Mouse (Mus musculus) heart, embryonic 12.5 days (tissue): ENCODE results near the gene Lrrc3c. TPM values are rescaled to one million over a fixed set of nuclear protein-coding genes. Genes with fewer than 3 reads are reported as not detected.

Experiments
- ATAC-seq: fragments of 200-750 bp; cut with Nextera tagmentation; 2 replicates; pipeline ENCODE4 v1.8.0; 2017; ENCODE audit warnings: moderate TSS enrichment, moderate library complexity; ENCODE audit not compliant: insufficient number of reproducible peaks, low FRiP score
- H3K27ac ChIP-seq: fragments of 300-500 bp; sonication (generic); 2 replicates; pipeline ENCODE4 v1.5.1; 2016; ENCODE audit warnings: mild to moderate bottlenecking, moderate library complexity; ENCODE audit not compliant: poor library complexity, severe bottlenecking
- H3K27me3 ChIP-seq: fragments of 300-500 bp; sonication (generic); replicated peaks from 2 replicates; pipeline ENCODE4 v1.6.1; 2016; ENCODE audit warnings: mild to moderate bottlenecking, moderate library complexity
- H3K36me3 ChIP-seq: fragments of 300-500 bp; sonication (generic); 2 replicates; pipeline ENCODE4 v1.6.1; 2016; ENCODE audit warnings: mild to moderate bottlenecking, moderate library complexity
- H3K4me1 ChIP-seq: fragments of 300-500 bp; sonication (generic); replicated peaks from 2 replicates; pipeline ENCODE4 v1.6.1; 2016; ENCODE audit warnings: mild to moderate bottlenecking
- H3K4me2 ChIP-seq: fragments of 300-500 bp; sonication (generic); 2 replicates; pipeline ENCODE4 v1.6.1; 2016; ENCODE audit warnings: mild to moderate bottlenecking, moderate library complexity
- H3K4me3 ChIP-seq: fragments of 300-500 bp; sonication (generic); 2 replicates; pipeline ENCODE4 v1.5.1; 2016; ENCODE audit warnings: mild to moderate bottlenecking
- H3K9ac ChIP-seq: fragments of 300-500 bp; sonication (generic); 2 replicates; pipeline ENCODE4 v1.6.1; 2016; ENCODE audit warnings: mild to moderate bottlenecking, moderate library complexity
- H3K9me3 ChIP-seq: fragments of 300-500 bp; sonication (generic); replicated peaks from 2 replicates; pipeline ENCODE4 v1.6.1; 2016; ENCODE audit warnings: mild to moderate bottlenecking, moderate library complexity
- WGBS: fragments of 180-500 bp; shearing (Covaris S2); methylation state at CpG from one replicate; pipeline ENCODE4 v1.1.7; 2016; 5-methylcytosine and 5-hydroxymethylcytosine counted together
- polyA plus RNA-seq: library from polyadenylated mRNA; unstranded; fragments of >200 nt; fragmentation: Nextera tagmentation; extraction: Ambion mirVana; gene quantifications from 2 replicates; pipeline ENCODE4 v1.2.1, GENCODE M21; 2016

Gene Lrrc3c
- polyA plus RNA-seq, 1 experiment from 2014 or later: not detected

DNA sequence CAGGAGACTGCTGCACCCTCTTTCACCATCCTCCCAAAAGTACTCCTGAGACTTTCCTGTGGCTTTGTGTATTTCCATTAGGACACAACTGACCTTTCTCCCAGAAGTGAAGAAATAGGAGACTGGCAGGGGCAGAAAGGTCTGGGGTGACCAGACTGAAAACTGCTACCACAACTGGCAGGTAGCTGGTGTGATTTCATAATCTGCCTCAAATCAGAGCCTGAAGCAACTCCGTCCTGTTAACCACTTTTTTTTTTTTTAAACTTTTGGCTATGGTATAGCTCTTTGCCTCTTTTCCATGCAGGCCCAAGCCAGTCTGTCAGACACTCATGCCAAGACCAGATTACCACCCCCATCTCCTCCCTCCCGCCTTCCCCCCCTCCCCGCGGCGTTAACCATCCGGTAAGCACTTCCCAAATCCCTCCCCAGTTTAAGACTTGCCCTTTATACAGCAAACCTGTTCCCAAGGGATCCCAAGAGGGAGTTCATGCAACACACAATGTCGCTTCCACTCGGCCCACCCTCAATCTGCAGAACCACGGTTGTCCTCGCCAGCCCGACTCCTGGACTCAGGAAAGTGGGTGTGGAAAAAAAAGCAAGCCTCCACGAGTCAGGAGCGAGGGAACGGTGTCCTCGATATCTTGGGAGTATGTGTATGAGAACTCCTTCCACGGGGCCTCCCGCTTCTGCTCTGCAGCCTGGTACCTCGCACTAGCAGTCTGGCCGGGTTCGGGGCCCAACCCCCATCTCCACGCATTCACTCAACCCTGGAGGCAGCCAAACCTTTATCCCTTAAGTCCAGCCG, 11.8 kb upstream of the Lrrc3c start:
- peak overlapping the region; percentile 94 for H3K4me3 ChIP-seq
- H3K9ac ChIP-seq: peak overlapping the region; percentile 95
- peaks cover 28% of the 10 kb centered on the region for H3K36me3 ChIP-seq
- 1% methylated on average over 22 of the region's 22 CpGs for WGBS
- ATAC-seq: no peak
- H3K4me2 ChIP-seq: peak overlapping the region; percentile 88
- no peaks in the 10 kb centered on the region for H3K27me3 ChIP-seq
- no peaks in the 10 kb centered on the region for H3K9me3 ChIP-seq
- peak overlapping the region; percentile 99 for H3K27ac ChIP-seq
- H3K4me1 ChIP-seq: peaks cover 79% of the 10 kb centered on the region

- H3K27me3 ChIP-seq: no peaks in the 10 kb centered on the region
- peak; percentile 91 for ATAC-seq
- under 1% methylated on average over 49 of the region's 49 CpGs for WGBS
Measured at GRCm38 (mm10) chr11:98586892-98587563, 11.1 kb upstream of the Lrrc3c start, which contains the start of gene Ormdl3. Gene Ormdl3 (minus strand): TSS chr11:98587368.

GRCm38 (mm10) chr11:98587684-98588546, 10.2 kb upstream of the Lrrc3c start:
- peak; percentile 75 for ATAC-seq
- peak overlapping the region; percentile 95; the same call in 1 of the 2 replicates for H3K9ac ChIP-seq
- 6% methylated on average over 20 of the region's 20 CpGs for WGBS
- peaks cover 73% of the 10 kb centered on the region for H3K4me1 ChIP-seq
- peak overlapping the region; percentile 99 for H3K27ac ChIP-seq
- H3K27me3 ChIP-seq: no peaks in the 10 kb centered on the region
- no peaks in the 10 kb centered on the region for H3K9me3 ChIP-seq
- peaks cover 12% of the 10 kb centered on the region for H3K36me3 ChIP-seq
- peak overlapping the region; percentile 94 for H3K4me3 ChIP-seq
- H3K4me2 ChIP-seq: peak overlapping the region; percentile 88

More at GRCm38 (mm10) chr11:98586892-98587563, 11.1 kb upstream of the Lrrc3c start, which contains the start of gene Ormdl3:
- Histone ChIP-seq H3K4me2 (peak within 1 kb of the TSS; percentile 88), H3K4me3 (peak within 1 kb of the TSS; percentile 94), H3K9me3 (no peaks in the 10 kb centered on the region), H3K27ac (peak within 1 kb of the TSS; percentile 99), H3K36me3 (peaks cover 21% of the 10 kb centered on the region), H3K9ac (peak within 1 kb of the TSS; percentile 95), H3K4me1 (peaks cover 75% of the 10 kb centered on the region)

GRCm38 (mm10) chr11:98588833-98589281, 9.2 kb upstream of the Lrrc3c start:
- Histone ChIP-seq H3K4me2 (peak overlapping the region; percentile 88), H3K9ac (no peak overlapping the region), H3K4me1 (peaks cover 63% of the 10 kb centered on the region), H3K4me3 (no peak overlapping the region), H3K27ac (peak overlapping the region; percentile 99), H3K27me3 (no peaks in the 10 kb centered on the region), H3K9me3 (no peaks in the 10 kb centered on the region), H3K36me3 (peaks cover 3% of the 10 kb centered on the region; the same call in 1 of the 2 replicates)
- 32% methylated on average over 6 of the region's 6 CpGs for WGBS
- ATAC-seq: no peak

DNA sequence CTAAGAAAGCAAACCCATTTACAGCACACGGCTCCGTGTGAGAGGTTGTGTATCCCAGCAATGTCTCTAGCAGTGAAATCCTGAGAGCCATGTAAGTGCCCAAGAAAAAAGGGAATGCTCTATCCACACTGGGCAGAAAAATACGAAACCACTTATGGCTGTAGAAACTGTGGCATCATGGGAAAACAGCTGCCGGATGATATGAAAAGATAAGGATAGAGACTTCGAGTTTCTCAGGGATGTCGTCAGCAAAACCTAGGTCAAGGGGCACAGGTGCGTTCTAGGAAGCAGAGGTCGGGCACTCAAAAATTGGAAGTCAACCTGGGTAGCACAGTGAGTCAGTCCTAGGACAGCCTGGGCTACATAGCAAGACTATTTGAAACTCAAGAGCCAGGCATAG, 8.8 kb upstream of the Lrrc3c start:
- H3K27me3 ChIP-seq: no peaks in the 10 kb centered on the region
- H3K4me3 ChIP-seq: no peak overlapping the region
- H3K9me3 ChIP-seq: no peaks in the 10 kb centered on the region
- no peak for ATAC-seq
- H3K27ac ChIP-seq: peak overlapping the region; percentile 99
- peaks cover 61% of the 10 kb centered on the region for H3K4me1 ChIP-seq
- WGBS: 63% methylated on average over 8 of the region's 8 CpGs
- 0 out of 2 replicates have a peak overlapping the region, but pooled peaks have one; percentile 18 for H3K4me2 ChIP-seq
- H3K9ac ChIP-seq: no peak overlapping the region
- no peaks in the 10 kb centered on the region for H3K36me3 ChIP-seq

DNA sequence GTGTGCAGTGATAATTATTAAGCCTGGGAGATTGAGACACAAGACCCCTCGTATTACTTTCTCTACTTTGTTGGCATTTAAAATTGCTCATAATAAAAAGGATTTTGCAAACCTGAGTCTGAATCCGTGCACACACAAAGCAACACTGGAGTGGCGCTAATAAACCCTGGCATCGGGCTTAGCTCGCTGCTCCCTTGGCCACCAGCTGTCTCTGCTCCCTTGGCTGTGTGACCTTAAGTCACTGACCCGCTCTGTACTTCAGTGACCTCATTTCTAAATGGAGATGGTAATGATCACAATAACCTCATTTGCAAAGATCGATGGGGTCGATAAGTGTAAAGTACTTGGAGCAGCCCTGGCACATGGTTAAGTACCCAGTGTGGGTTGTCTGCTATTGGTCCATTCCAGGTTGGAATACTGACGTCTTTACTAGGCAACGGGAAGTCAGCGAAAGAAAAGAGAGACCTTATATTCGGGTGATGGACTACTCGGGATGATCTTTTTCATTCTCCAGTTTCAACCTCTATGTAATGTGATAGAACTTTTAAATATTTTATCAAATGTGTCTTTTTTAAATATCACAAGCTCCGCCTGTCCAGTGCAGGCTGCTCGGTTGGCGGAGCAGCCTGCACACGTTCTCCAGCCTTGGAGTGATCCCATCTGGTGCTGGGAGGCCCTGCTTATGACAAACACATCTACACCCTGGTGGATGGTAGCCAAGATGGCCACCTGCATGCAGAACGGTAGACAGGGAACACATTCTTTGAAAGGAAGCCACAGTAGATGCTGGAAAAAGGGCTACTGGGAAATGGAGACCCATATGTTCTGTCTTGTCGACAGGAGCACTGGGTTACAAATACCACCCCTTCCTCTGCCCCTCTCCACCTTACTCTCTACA, 7.3 kb upstream of the Lrrc3c start:
- Histone ChIP-seq H3K9ac (no peak overlapping the region), H3K9me3 (no peaks in the 10 kb centered on the region), H3K27me3 (no peaks in the 10 kb centered on the region), H3K36me3 (no peaks in the 10 kb centered on the region), H3K4me3 (no peak overlapping the region), H3K27ac (no peak overlapping the region), H3K4me2 (no peak overlapping the region), H3K4me1 (peaks cover 49% of the 10 kb centered on the region)
- ATAC-seq: no peak
- WGBS: 78% methylated on average over 19 of the region's 19 CpGs

GRCm38 (mm10) chr11:98595021-98595420, 3.1 kb upstream of the Lrrc3c start:
- H3K27me3 ChIP-seq: peaks cover 23% of the 10 kb centered on the region
- H3K27ac ChIP-seq: no peak overlapping the region
- H3K36me3 ChIP-seq: no peaks in the 10 kb centered on the region
- H3K9me3 ChIP-seq: no peaks in the 10 kb centered on the region
- H3K4me3 ChIP-seq: no peak overlapping the region
- H3K4me1 ChIP-seq: peaks cover 36% of the 10 kb centered on the region
- no peak for ATAC-seq
- WGBS: 76% methylated on average over 6 of the region's 6 CpGs
- no peak overlapping the region for H3K4me2 ChIP-seq
- no peak overlapping the region for H3K9ac ChIP-seq

DNA sequence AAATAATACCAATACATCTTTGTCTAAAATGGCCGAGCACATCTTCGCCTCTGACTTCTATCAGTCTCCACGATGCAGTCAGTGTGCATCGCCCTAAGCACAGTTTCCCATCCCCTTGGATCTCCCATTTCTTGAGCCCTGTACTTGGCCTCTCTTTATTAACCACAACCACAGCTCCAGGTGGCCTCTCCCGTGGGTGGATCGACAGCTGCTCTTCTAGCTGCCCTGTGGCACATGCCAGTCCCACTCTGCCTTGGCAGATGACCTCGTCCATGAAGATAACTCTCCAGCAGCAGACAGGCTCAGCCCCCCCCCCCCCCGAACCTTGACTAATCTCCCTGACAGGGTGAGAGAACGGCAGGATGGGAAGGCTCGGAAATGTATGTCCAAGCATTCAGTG, 2.6 kb upstream of the Lrrc3c start:
- Histone ChIP-seq H3K4me1 (peaks cover 36% of the 10 kb centered on the region), H3K4me2 (no peak overlapping the region), H3K9me3 (no peaks in the 10 kb centered on the region), H3K27ac (no peak overlapping the region), H3K27me3 (peaks cover 26% of the 10 kb centered on the region), H3K36me3 (no peaks in the 10 kb centered on the region), H3K9ac (no peak overlapping the region), H3K4me3 (no peak overlapping the region)
- no peak for ATAC-seq
- WGBS: 63% methylated on average over 10 of the region's 10 CpGs

DNA sequence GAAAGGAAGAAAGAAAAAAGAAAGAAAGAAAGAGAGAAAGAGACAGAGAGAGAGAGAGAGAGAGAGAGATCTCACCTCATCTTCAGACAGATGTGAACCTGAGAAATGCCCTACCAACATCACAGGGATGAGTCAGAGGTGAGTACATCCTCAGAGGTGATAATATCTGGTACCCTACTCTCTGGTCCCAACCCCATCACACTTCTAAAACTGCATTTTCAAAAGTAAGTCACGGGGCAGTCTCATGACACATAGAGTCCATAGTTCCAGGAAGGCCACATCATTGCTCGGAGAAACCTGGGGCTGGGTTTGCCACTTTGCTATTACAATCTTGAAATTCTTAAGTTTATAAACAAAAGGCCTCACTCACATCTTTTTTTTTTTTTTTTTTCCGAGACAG, 2.1 kb upstream of the Lrrc3c start:
- 78% methylated on average over 3 of the region's 3 CpGs for WGBS
- no peaks in the 10 kb centered on the region for H3K36me3 ChIP-seq
- no peak overlapping the region for H3K27ac ChIP-seq
- no peak overlapping the region for H3K9ac ChIP-seq
- ATAC-seq: no peak
- H3K4me3 ChIP-seq: no peak overlapping the region
- H3K4me1 ChIP-seq: peaks cover 37% of the 10 kb centered on the region
- H3K9me3 ChIP-seq: no peaks in the 10 kb centered on the region
- peaks cover 27% of the 10 kb centered on the region for H3K27me3 ChIP-seq
- H3K4me2 ChIP-seq: no peak overlapping the region

GRCm38 (mm10) chr11:98597363-98597762, 728 bp upstream of the Lrrc3c start:
- Histone ChIP-seq H3K9ac (no peak overlapping the region), H3K27me3 (peaks cover 27% of the 10 kb centered on the region)

More at GRCm38 (mm10) chr11:98597363-98597762, 728 bp upstream of the Lrrc3c start:
- Histone ChIP-seq H3K27ac (no peak overlapping the region), H3K9me3 (no peaks in the 10 kb centered on the region), H3K4me2 (no peak overlapping the region), H3K4me1 (peaks cover 41% of the 10 kb centered on the region), H3K4me3 (no peak overlapping the region), H3K36me3 (no peaks in the 10 kb centered on the region)
- peak; percentile 27; the same call in 1 of the 2 replicates for ATAC-seq
- 36% methylated on average over 6 of the region's 6 CpGs for WGBS
